Mouse (Mus musculus): ENCODE data around the gene Sec14l1.

DNA sequence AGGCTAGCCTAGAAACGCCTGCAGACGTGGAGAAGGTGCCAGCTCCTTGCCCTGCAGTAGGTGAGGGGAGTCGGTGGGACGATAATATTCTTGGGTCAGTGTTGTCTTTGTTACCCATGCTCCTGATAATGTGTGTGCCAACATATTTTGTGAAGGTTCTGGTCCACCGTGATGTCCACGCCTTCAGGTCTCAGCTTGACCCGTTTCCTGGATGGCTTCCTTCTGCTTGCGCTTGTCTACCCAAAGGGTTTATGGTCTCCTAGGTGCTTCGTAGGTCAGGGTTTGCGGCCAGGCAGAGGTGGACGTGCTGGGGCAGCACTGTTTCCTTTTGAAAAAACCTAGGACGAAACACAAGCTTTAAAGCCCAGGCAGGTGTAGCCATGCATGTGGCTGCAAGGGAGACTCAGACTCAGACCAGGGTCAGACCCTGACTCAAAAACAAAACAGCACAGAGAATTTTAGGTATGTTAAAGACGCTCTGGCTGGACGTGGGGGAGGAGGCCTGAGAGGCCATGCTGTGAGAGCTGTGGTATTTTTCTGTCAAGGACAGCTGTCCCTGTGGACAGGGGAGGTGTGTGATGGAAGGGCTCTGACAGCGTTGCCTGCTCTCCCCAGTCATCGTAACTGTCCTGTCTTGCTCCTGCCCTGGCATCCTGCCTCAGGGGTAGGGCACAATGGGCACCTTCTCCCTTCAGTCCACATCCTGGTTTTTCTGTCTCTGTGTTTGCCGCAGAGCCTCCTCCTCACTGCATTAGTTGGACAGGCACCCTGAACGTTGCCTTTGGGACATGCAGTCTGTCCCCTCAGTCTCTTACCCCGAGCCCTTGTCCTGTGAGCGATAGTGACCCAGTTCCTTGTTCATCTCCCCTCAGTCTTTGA, 5.6 kb downstream of the Sec14l1 start:
- TF ChIP-seq USF1 (IDR thresholded peaks at IDR 0.05; ENCODE audit: low read depth, low read length), result no peak
- TF ChIP-seq MEF2A (IDR thresholded peaks at IDR 0.05; ENCODE audit: extremely low read depth, insufficient replicate concordance, low read depth, low read length, poor library complexity, severe bottlenecking), result no peak
- no peak for TF ChIP-seq TBP (IDR thresholded peaks at IDR 0.05; ENCODE audit: low read depth, low read length)
- no peak for TF ChIP-seq CTCF (IDR thresholded peaks at IDR 0.05 in 2 of 3, conservative IDR thresholded peaks at IDR 0.05 in 1 of 3; ENCODE audit: control insufficient read depth in 1 of 3, insufficient read depth in 1 of 3, low read depth in 2 of 3, low read length in 3 of 3, poor library complexity in 1 of 3, severe bottlenecking in 1 of 3)
- TF ChIP-seq POLR2A (IDR thresholded peaks at IDR 0.05; ENCODE audit: control insufficient read depth in 1 of 2, insufficient read depth in 1 of 2, low read depth in 1 of 2, low read length in 2 of 2, poor library complexity in 1 of 2), result no peak

Measured in MEL (cell line).